Mouse (Mus musculus) embryonic facial prominence, embryonic 12.5 days (tissue): ENCODE data around the gene Olfr980. TPM values are rescaled to one million over a fixed set of nuclear protein-coding genes. Genes with fewer than 3 reads are reported as not detected.
"Not testable (repeated sequence)": the region's sequence is repeated elsewhere in the genome, so short reads cannot be mapped to it uniquely, and the experiment has no call there.

Source experiments
- ATAC-seq: fragments of 200-750 bp; cut with Nextera tagmentation; 2 replicates; pipeline ENCODE4 v1.8.0; 2017; ENCODE audit not compliant: insufficient number of reproducible peaks, insufficient read depth, low FRiP score, low TSS enrichment
- H3K27ac ChIP-seq: fragments of 300-500 bp; sonication (generic); 2 replicates; pipeline ENCODE4 v1.5.1; 2016; ENCODE audit warnings: mild to moderate bottlenecking
- H3K27me3 ChIP-seq: fragments of 300-500 bp; sonication (generic); 2 replicates; pipeline ENCODE4 v1.6.1; 2016; ENCODE audit warnings: mild to moderate bottlenecking, moderate library complexity
- H3K36me3 ChIP-seq: fragments of 300-500 bp; sonication (generic); 2 replicates; pipeline ENCODE4 v1.6.1; 2016; ENCODE audit warnings: mild to moderate bottlenecking
- H3K4me1 ChIP-seq: fragments of 300-500 bp; sonication (generic); 2 replicates; pipeline ENCODE4 v1.6.1; 2016
- H3K4me2 ChIP-seq: fragments of 300-500 bp; sonication (generic); replicated peaks from 2 replicates; pipeline ENCODE4 v1.6.1; 2016; ENCODE audit warnings: mild to moderate bottlenecking, moderate library complexity
- H3K4me3 ChIP-seq: fragments of 300-500 bp; sonication (generic); 2 replicates; pipeline ENCODE4 v1.5.1; 2016; ENCODE audit warnings: mild to moderate bottlenecking
- H3K9ac ChIP-seq: fragments of 300-500 bp; sonication (generic); 2 replicates; pipeline ENCODE4 v1.6.1; 2016; ENCODE audit warnings: mild to moderate bottlenecking, moderate library complexity
- H3K9me3 ChIP-seq: fragments of 300-500 bp; sonication (generic); 2 replicates; pipeline ENCODE4 v1.6.1; 2016; ENCODE audit warnings: mild to moderate bottlenecking, moderate library complexity
- WGBS: fragments of 180-500 bp; shearing (Covaris S2); methylation state at CpG from one replicate; pipeline ENCODE4 v1.1.7; 2016; 5-methylcytosine and 5-hydroxymethylcytosine counted together
- polyA plus RNA-seq: library from polyadenylated mRNA; unstranded; fragments of >200 nt; fragmentation: Nextera tagmentation; extraction: Ambion mirVana; gene quantifications from 2 replicates; pipeline ENCODE4 v1.2.1, GENCODE M21; 2016

Olfr980 gene
- not detected in 2 replicates for polyA plus RNA-seq

GRCm38 (mm10) chr9:40009482-40009881 is at the start of gene Olfr980:
TSS of gene Olfr980 (minus strand) at chr9:40009582.
- WGBS, result 82% methylated on average over 1 of the region's 1 CpGs
- H3K9me3 ChIP-seq, result no peaks in the 10 kb centered on the region
- no peak for ATAC-seq
- H3K4me3 ChIP-seq, result no peak within 1 kb of the TSS
- no peaks in the 10 kb centered on the region for H3K27me3 ChIP-seq
- no peak within 1 kb of the TSS for H3K9ac ChIP-seq
- H3K36me3 ChIP-seq, result no peaks in the 10 kb centered on the region
- no peaks in the 10 kb centered on the region for H3K4me1 ChIP-seq
- H3K27ac ChIP-seq, result no peak within 1 kb of the TSS
- no peak within 1 kb of the TSS for H3K4me2 ChIP-seq

DNA sequence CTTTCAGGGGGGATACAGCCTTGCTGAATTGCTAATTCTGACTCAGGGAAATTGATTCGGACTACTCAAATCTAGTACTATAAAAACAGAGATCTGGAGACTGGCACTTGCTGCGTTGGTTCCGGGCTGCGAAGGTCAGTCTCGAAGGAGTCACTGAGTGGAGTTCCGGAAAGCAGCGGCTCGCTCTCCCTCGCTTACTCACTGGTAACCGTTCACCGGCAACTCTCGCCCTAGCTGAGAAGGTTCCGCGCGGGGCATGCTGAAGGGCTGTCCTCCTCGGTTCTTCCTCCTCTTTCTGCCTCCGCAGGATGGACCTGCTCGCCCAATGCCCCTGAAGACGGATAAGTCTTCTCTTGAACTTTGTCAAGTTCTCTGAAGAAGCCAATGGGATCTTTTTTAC is 40.8 kb upstream of the Olfr980 start:
- ATAC-seq, result no peak

GRCm38 (mm10) chr9:40021164-40021563 is 11.8 kb upstream of the Olfr980 start, which contains the start of gene Olfr981:
TSS of gene Olfr981 (plus strand) at chr9:40021464.
- 56% methylated on average over 2 of the region's 2 CpGs for WGBS
- no peak for ATAC-seq

More for the DNA sequence above, 40.8 kb upstream of the Olfr980 start:
- Histone ChIP-seq H3K36me3 (no peaks in the 10 kb centered on the region), H3K4me1 (no peaks in the 10 kb centered on the region), H3K4me3 (no peak overlapping the region), H3K27me3 (no peaks in the 10 kb centered on the region), H3K4me2 (no peak overlapping the region), H3K9ac (no peak overlapping the region), H3K9me3 (no peaks in the 10 kb centered on the region), H3K27ac (no peak overlapping the region)
- 91% methylated on average over 19 of the region's 19 CpGs for WGBS

DNA sequence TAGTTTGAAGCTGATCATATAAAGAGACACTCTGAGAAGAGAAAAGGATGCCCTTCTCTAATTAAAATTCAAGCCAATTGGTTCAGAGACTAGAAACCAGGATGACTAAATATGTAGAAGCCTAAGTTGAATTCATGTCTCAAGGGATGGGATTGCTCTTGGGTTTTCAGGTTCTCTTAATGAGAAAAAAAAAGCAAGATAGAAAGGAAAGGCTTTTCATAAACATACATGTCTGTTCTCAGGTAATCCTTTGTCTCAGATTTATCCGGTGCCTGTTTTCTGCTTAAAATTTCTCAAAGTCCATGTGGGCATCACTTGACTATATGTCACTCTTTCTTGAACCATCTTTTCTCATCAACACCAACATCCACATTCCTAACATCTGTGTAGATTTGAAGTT is 6.0 kb downstream of the Olfr980 start, which contains the start of gene Olfr979:
Gene Olfr979, minus strand, starts transcription at position 101 of the 400 bp plus-strand sequence.
- H3K4me2 ChIP-seq, result no peak within 1 kb of the TSS
- ATAC-seq, result no peak
- no peaks in the 10 kb centered on the region for H3K4me1 ChIP-seq
- H3K27ac ChIP-seq, result no peak within 1 kb of the TSS
- H3K4me3 ChIP-seq, result no peak within 1 kb of the TSS
- WGBS, result 91% methylated on average over 1 of the region's 1 CpGs
- no peaks in the 10 kb centered on the region for H3K27me3 ChIP-seq
- H3K36me3 ChIP-seq, result no peaks in the 10 kb centered on the region
- no peaks in the 10 kb centered on the region for H3K9me3 ChIP-seq
- no peak within 1 kb of the TSS for H3K9ac ChIP-seq

More at GRCm38 (mm10) chr9:40021164-40021563, 11.8 kb upstream of the Olfr980 start, which contains the start of gene Olfr981:
- no peaks in the 10 kb centered on the region for H3K36me3 ChIP-seq
- H3K27ac ChIP-seq, result no peak within 1 kb of the TSS
- no peak within 1 kb of the TSS for H3K4me2 ChIP-seq
- H3K4me1 ChIP-seq, result no peaks in the 10 kb centered on the region
- no peak within 1 kb of the TSS for H3K4me3 ChIP-seq
- no peaks in the 10 kb centered on the region for H3K27me3 ChIP-seq
- H3K9ac ChIP-seq, result no peak within 1 kb of the TSS
- no peaks in the 10 kb centered on the region for H3K9me3 ChIP-seq

DNA sequence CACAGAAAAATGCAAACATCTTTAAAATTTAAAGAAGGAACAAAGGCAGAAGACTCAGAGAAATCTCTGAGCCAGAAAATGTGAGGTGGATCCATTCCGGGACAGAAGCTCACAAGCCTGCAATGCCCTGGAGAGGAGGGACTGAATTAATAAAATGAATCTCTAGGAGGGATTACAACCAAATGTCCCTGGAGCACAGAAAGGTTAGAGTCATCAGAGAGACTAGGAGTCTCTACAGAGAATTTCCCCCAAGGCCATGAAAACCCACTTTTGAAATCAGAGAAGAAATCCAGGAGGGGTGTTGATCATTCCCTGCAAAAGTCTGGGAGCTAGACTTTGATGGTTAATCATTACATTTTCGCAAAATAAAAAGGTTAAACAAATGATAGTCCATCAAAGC is 17.6 kb downstream of the Olfr980 start, which contains the start of gene Olfr978:
Gene Olfr978, plus strand, starts transcription at position 301 of the 400 bp plus-strand sequence.
- no peaks in the 10 kb centered on the region for H3K36me3 ChIP-seq
- no peak within 1 kb of the TSS for H3K9ac ChIP-seq
- WGBS, result 71% methylated on average over 2 of the region's 2 CpGs
- no peak within 1 kb of the TSS for H3K27ac ChIP-seq
- no peaks in the 10 kb centered on the region for H3K4me1 ChIP-seq
- H3K4me3 ChIP-seq, result no peak within 1 kb of the TSS
- no peaks in the 10 kb centered on the region for H3K9me3 ChIP-seq
- no peak for ATAC-seq
- no peaks in the 10 kb centered on the region for H3K27me3 ChIP-seq
- no peak within 1 kb of the TSS for H3K4me2 ChIP-seq

- not testable (repeated sequence) for H3K4me2 ChIP-seq, ATAC-seq, H3K9ac ChIP-seq, H3K4me1 ChIP-seq, H3K36me3 ChIP-seq, H3K27ac ChIP-seq, H3K4me3 ChIP-seq, H3K27me3 ChIP-seq, H3K9me3 ChIP-seq
- 93% methylated on average over 1 of the region's 1 CpGs for WGBS
Observed at GRCm38 (mm10) chr9:39976581-39977145, 32.7 kb downstream of the Olfr980 start.

DNA sequence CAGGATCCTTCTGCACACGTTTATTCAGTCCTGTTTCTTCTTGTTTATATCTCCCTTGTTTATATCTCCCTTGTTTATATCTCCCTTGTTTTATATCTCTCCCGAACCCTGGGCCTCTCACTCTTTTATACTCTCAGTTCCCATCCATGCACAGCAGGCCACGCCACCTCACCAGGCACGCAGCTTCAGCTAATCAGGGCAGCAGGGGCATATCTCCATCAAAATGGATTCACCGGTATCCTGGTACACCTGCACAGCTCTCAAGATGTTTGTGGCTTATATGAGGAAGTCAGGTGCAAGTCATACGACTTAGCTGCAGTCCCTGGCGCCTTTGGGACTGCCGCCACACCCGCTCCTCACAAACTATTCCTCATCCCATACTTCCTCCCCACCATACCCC is 48.3 kb downstream of the Olfr980 start, which contains the start of gene Olfr976:
Gene Olfr976, minus strand, starts transcription at position 101 of the 400 bp plus-strand sequence.
- H3K4me2 ChIP-seq, H3K4me3 ChIP-seq, ATAC-seq, H3K4me1 ChIP-seq, H3K36me3 ChIP-seq, H3K9me3 ChIP-seq, H3K9ac ChIP-seq, H3K27me3 ChIP-seq, H3K27ac ChIP-seq: not testable (repeated sequence)
- 84% methylated on average over 7 of the region's 9 CpGs for WGBS

Other genes starting within 250 kb of the Olfr980 start
- gene Olfr968, start 226.3 kb downstream of the Olfr980 start, polyA plus RNA-seq, result not detected in 2 replicates
- gene Olfr969, start 218.6 kb downstream of the Olfr980 start, polyA plus RNA-seq, result not detected in 2 replicates
- gene Olfr970, start 200.7 kb downstream of the Olfr980 start, polyA plus RNA-seq, result not detected in 2 replicates
- gene Olfr971, start 172.7 kb downstream of the Olfr980 start, polyA plus RNA-seq, result not detected in 2 replicates
- 0.35 TPM in 1 of 2 replicates, not detected in the other for gene Olfr972, start 143.2 kb downstream of the Olfr980 start, polyA plus RNA-seq
- gene Olfr229, start 102.2 kb downstream of the Olfr980 start, polyA plus RNA-seq, result not detected in 2 replicates
- not detected in 2 replicates for gene Olfr974, start 72.1 kb downstream of the Olfr980 start, polyA plus RNA-seq
- gene Olfr975, start 57.5 kb downstream of the Olfr980 start, polyA plus RNA-seq, result not detected in 2 replicates
- gene Olfr976, start 48.4 kb downstream of the Olfr980 start, polyA plus RNA-seq, result not detected in 2 replicates
- not detected in 2 replicates for gene Olfr978, start 17.5 kb downstream of the Olfr980 start, polyA plus RNA-seq
- not detected in 2 replicates for gene Olfr979, start 6.1 kb downstream of the Olfr980 start, polyA plus RNA-seq
- not detected in 2 replicates for gene Olfr981, start 11.9 kb upstream of the Olfr980 start, polyA plus RNA-seq
- not detected in 2 replicates for gene Olfr982, start 64.2 kb upstream of the Olfr980 start, polyA plus RNA-seq
- gene Olfr983, start 84.0 kb upstream of the Olfr980 start, polyA plus RNA-seq, result not detected in 2 replicates
- gene Olfr984, start 104.6 kb upstream of the Olfr980 start, polyA plus RNA-seq, result not detected in 2 replicates
- not detected in 2 replicates for gene Olfr985, start 120.6 kb upstream of the Olfr980 start, polyA plus RNA-seq
- gene Tmem225, start 138.5 kb upstream of the Olfr980 start, polyA plus RNA-seq, result not detected in 2 replicates
- gene Olfr986, start 171.3 kb upstream of the Olfr980 start, polyA plus RNA-seq, result 0.06 TPM in 1 of 2 replicates, not detected in the other
- gene Zfp202, start 182.7 kb upstream of the Olfr980 start, polyA plus RNA-seq, result 9.5 and 9.6 TPM in 2 replicates